Mouse (Mus musculus) bone marrow macrophage, adult 2 months (primary cell): Measurements from ENCODE around the gene Gm12166.

Experiments
- CTCF ChIP-seq: IDR thresholded peaks from 2 replicates; pipeline ENCODE4 v1.5.1; 2012; ENCODE audit warnings: low read depth, mild to moderate bottlenecking, low read length, moderate library complexity
- POLR2A ChIP-seq: IDR thresholded peaks from 2 replicates; pipeline ENCODE4 v1.6.1; 2012; ENCODE audit warnings: mild to moderate bottlenecking, low read depth, low read length, borderline replicate concordance

- no peak for TF ChIP-seq CTCF
- no peak for TF ChIP-seq POLR2A
These were observed 4.9 kb downstream of the Gm12166 start for GRCm38 (mm10) chr11:46047264-46047663.
